Mouse (Mus musculus) brain, adult 2 months (tissue): ENCODE data around the gene A730049H05Rik.
A peak's percentile ranks its signal among the peaks of the same experiment; 100 is the strongest.

ENCODE experiments used
- DNase-seq: peaks from one replicate; pipeline ENCODE4 v3.0.0; 2011; ENCODE audit warnings: low read depth, low spot score

Gene A730049H05Rik

GRCm38 (mm10) chr6:92827360-92827759 is 11.1 kb downstream of the A730049H05Rik start:
- no peak for DNase-seq

DNA sequence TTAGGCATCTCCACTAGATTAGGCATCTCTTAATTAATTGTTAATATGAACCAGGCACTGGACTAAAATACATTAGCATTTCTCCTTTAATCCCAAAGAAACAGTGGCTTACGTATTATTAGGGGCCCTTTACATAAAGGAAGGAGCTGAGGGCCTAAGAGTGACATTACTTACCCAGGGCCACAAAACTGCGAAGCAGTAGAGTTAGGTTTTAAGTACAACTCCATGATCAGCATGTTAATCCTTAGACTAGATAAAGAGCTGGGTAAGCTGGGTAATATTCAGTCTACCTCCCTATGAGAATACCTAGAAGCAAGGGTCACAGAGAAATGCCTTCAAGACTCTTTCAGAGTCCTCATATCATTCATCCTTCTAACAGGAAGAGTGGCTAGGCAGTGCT is 12.9 kb downstream of the A730049H05Rik start:
- no peak for DNase-seq

- DNase-seq: no peak
These were observed 14.8 kb downstream of the A730049H05Rik start for GRCm38 (mm10) chr6:92831106-92831505.

DNA sequence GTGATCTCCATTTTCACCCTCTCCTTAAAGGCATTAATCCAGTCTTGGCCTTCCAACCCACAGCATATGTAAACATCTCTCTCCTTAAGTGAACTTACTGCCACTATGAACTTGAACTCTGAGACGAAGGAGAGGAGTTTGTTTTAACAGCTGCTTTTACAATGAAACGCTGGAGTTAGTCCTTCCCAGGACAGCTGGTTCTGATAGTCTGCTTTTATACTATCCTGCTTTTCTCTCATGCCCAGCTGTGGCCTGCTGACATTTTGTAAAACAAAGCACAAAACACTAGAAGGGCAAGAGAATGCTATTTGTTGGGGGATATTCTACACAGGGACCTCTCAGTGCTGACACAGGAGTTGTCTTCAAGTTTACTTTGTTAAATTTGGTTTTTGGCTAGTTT is 25.7 kb downstream of the A730049H05Rik start:
- DNase-seq: no peak

DNA sequence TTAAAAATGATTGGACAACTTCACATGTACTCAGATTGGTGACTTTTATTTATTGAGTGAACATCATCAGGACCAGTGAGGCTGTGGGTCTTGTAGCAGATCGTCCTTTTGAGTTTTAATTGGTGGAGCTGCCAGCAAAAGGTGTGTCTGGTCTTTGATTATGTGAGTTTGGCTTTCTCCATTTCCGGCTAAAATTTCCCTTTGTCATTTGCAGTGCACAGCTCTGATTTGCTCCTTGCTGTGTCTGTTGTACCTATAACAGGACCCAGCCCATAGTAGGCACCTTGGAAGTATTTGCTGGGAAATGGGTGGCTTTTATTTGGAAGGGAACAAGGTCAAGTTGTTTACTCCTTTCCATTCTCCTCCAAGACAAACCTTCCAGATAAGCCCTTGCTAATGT is 27.2 kb downstream of the A730049H05Rik start:
- no peak for DNase-seq

GRCm38 (mm10) chr6:92845898-92846297 is 29.6 kb downstream of the A730049H05Rik start:
- DNase-seq: peak; percentile 26

- DNase-seq: no peak
These were observed 30.3 kb downstream of the A730049H05Rik start for GRCm38 (mm10) chr6:92846614-92847013.

DNA sequence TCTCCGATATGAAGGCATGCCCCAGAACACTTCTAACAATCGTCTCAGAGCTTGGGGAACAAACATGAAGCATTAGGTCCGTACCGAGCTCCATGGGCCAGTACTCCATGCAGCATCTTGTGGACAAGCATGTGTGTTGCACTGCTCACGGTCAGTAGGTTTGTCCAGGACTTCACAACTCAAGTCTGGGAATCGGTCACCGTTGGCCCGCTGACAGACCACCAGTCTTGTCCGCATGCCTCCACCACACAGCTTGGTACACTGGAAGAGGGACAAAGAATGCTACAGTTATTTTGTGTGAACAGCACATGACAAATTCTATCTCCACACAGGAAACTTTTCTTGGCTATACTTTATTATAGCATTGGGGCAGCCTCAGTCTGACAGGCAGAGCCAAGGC is 32.9 kb downstream of the A730049H05Rik start:
- DNase-seq: no peak

- peak; percentile 83 for DNase-seq
These were observed 34.0 kb downstream of the A730049H05Rik start for GRCm38 (mm10) chr6:92850250-92850649.

DNA sequence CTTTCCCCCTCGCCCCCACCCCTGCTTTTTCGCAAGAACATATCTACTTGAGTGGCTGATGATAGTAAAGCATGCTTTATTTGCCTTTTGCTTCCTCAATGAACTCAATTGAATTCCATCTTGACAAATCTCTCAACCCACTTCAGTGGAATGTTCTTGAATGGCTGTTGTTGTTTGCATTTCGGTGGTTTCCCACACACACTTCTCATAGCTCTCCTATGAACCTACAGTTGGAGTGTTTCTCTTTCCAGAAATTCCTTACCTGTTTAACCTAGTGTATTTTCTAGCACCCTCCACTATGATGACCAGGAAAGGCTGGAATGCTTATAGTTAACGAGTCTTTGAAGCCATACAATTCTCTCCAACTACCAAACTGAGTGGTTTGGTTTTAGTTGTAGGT is 38.6 kb downstream of the A730049H05Rik start:
- no peak for DNase-seq

GRCm38 (mm10) chr6:92857761-92858160 is 41.5 kb downstream of the A730049H05Rik start:
- DNase-seq: no peak

DNA sequence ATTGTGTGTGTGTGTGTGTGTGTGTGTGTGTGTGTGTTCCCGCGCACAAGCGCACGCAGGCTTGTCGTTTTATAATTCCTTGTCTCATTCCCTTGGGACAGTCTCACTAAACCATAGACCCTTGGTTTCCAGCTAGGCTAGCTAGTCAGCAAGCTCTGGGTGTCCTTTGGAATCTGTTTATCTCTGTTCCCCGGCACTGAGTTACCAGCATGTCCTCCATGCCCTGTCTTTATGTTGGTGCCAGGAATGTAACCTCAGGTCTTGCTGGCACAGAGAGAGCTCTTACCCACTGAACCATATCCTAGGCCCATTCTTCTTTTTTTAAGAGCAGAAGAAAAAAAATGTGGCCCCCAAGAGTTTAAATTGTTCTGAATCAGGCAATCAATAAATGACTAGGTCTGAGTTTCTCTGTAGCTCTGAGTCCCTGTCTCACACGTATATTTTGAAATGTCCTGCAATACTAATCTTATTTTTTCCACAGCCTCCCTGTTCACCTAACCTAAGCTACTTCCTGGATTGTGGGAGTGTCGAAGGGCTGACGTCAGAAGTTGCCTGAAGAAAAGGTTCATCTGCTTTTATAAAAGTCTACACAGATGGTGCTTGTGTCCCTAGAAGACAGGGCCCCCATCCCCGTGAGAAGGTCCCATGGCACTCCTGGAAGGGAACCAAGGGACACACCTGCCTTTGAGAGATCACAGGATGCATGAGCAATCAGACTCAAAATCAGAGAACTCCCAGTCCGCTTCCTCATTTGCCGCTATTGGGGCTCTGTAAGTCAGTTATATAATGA is 42.6 kb downstream of the A730049H05Rik start:
- DNase-seq: no peak

GRCm38 (mm10) chr6:92860285-92860912 is 44.1 kb downstream of the A730049H05Rik start:
- no peak for DNase-seq

DNA sequence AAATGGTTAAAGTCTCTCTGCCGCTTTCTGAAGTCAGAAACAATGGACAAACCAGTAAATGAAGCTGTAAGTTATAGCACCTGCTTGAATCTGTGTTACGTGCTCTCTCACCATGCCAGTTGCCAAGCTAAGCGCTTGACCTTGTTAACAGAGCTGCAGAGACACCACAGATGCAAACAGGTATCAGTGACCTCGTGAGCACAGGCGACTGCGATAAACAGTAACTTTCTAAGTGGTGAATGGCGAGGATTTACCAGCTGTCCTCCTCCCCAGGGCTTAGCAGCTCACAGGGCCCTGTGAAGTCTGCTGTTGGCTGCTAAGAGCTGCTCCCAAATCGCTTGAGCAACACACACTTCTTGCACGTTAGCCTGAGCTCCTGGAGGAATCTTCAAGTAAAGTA is 46.3 kb downstream of the A730049H05Rik start:
- no peak for DNase-seq

DNA sequence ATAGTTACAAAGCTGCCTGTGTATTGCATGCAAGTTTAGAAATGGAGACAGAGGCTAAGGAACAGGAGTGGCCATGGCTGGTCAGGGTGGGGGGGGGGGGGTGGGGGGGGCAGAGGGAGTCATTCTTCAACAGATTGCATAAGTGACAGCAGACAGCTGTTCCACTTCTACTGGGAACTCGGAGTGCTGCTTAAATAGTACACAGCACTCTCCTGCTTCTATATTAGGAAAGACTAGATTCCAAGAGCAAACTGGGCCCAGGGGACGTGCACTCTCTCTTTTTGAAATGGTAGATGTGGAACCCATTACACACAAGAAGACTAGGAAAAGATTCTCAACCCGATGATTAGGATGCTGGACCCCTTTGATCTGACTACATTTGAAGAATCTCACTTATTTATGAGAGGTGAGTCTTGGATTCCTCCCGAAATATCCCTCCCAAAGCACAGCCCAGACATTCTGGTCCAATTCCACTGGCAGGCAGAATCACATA is 52.9 kb downstream of the A730049H05Rik start, which contains the start of gene Gm15737:
Gene Gm15737, plus strand, starts transcription at position 269 of the 493 bp plus-strand sequence.
- peak; percentile 75 for DNase-seq

- no peak for DNase-seq
These were observed 53.4 kb downstream of the A730049H05Rik start for GRCm38 (mm10) chr6:92869582-92870219.

- no peak for DNase-seq
These were observed 55.5 kb downstream of the A730049H05Rik start for GRCm38 (mm10) chr6:92871813-92872212.

DNA sequence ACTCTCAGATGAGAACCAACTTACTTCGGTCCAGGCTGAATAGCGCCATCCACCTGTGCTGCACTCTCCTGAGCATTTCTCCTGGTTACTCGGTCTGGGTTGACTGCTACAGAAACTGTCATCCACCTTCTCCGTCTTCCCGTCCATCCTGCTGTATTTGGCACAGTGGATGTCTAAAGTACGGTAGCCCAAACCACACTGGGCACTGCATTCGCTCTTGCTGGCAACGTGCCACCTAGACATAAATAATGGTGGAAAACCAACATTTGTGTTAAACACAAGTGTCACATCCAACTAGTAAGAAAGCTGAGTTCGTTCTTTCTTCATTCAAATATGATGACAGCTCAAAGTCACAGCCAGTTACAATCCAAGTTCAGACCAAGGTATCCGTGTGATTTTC is 56.5 kb downstream of the A730049H05Rik start:
- no peak for DNase-seq

DNA sequence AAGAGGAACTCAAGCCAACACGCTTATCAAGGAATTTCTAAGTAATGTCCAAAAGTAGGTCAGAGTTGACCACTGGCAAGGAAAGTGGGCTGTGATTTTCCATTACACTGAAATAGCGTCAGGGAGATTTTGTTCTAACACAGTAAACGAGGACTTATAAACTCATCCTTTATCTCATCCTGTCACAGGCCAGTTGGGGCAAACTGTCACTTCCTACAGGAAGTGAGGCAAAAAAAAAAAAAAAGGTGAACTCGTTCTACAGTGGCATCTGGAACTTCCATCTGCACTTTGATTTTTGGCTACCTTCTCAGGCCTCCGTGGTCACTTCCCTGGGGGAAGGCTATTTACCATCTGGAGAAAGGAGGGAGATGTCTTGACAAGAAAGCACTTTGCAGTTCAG is 58.6 kb downstream of the A730049H05Rik start:
- DNase-seq: peak; percentile 22

- DNase-seq: no peak
These were observed 59.1 kb downstream of the A730049H05Rik start for GRCm38 (mm10) chr6:92875340-92875739.

DNA sequence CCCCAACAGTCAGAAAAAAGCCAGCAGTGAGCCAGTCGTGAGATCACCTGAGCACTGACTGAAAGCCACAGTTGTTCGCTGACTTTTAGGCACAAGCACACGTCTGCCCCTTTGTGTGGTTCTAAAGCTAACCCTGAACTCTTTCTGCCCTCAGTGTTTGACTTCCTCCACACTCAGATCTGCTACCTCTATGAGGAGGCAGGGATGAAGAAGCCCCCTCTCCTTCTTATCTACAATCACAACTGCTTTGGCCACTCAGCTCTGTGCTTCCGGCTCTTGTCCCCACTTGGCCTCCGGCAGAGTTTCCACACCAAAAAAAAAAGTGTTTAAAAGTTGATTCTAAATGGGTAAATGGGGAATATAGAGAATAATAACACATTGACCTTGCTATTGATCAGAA is 59.8 kb downstream of the A730049H05Rik start:
- no peak for DNase-seq

- no peak for DNase-seq
These were observed 61.0 kb downstream of the A730049H05Rik start for GRCm38 (mm10) chr6:92877236-92877635.
